Mouse (Mus musculus): ENCODE measurements around the gene Gnb4.

GRCm38 (mm10) chr3:32658401-32658800 is 42.0 kb upstream of the Gnb4 start:
- TF ChIP-seq CTCF (IDR thresholded peaks at IDR 0.05; ENCODE audit: low read depth, low read length) (no peak), EP300 (IDR thresholded peaks at IDR 0.05; ENCODE audit: insufficient read depth, low read depth, low read length) (no peak), POLR2A (IDR thresholded peaks at IDR 0.05; ENCODE audit: insufficient read depth, low read length) (no peak)

Measured in ES-Bruce4 (cell line).